Mouse (Mus musculus): ENCODE results near the gene Ppp1r3d. TPM values are rescaled to one million over a fixed set of nuclear protein-coding genes. Genes with fewer than 3 reads are reported as not detected.

The Ppp1r3d gene
- polyA plus RNA-seq (2015; fragmentation: Nextera tagmentation; extraction: Ambion mirVana) = 4.8 and 5.2 TPM in 2 replicates

DNA sequence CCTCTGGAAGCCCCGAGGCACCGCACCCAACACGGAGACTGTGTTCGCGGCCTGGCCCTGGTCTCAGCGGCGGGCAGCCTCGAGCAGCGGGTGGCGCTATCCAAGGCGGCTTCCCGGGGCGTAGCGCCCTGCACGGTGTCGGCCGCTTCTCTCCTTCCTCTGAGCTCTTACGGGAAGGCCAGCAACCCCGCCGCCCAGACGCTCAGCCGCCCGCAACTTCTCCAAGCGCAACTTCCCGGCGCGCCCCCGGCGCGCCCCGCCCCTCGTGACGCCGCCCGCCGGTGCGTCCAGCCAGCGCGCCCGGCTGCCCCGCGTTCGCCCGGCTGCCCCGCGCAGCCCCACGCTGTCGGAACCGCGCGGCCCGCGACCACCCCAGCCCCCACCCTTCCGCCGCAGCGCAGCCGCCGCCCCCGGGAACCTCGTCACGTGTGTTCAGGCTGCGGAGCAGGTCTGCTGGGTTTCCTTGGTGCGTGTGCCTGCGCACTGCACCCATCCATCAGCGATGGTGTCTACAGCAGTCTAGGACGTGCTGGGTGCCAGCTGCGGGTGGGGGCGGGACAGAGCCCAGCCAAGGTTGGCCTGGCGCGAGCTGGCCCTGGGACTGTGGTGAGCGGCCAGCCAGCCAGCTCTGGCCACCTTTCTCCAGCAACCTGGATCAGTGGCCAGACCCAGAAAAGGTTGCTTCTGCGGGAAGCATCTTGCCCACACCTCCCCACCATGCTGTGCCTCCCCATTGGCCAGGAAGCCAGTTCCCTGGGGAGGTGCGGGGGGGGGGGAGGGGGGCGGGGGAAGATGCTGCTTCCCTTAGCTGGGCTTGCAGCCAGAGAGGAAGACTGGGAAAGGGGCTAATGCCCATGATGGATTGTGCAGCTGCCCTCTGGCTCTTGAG, at the start of gene Ppp1r3d, which contains the start of gene Fam217b:
TSS of gene Ppp1r3d (minus strand) at position 212 of the 889 bp plus-strand sequence.
TSS of gene Fam217b (plus strand) at position 264 of the 889 bp plus-strand sequence.
- Histone ChIP-seq H3K9me3 (no peaks in the 10 kb centered on the region), H3K4me2 (peak within 1 kb of the TSS; percentile 98), H3K36me3 (peaks cover 6% of the 10 kb centered on the region; the same call in 1 of the 2 replicates), H3K27me3 (peaks cover 24% of the 10 kb centered on the region), H3K4me3 (peak within 1 kb of the TSS; percentile 49), H3K27ac (replicated peaks) (peak within 1 kb of the TSS; percentile 85), H3K9ac (peak within 1 kb of the TSS; percentile 67), H3K4me1 (replicated peaks) (peaks cover 33% of the 10 kb centered on the region)
- under 1% methylated on average over 69 of the region's 74 CpGs for WGBS
- peak; percentile 93 for ATAC-seq (ENCODE audit: low read depth)

DNA sequence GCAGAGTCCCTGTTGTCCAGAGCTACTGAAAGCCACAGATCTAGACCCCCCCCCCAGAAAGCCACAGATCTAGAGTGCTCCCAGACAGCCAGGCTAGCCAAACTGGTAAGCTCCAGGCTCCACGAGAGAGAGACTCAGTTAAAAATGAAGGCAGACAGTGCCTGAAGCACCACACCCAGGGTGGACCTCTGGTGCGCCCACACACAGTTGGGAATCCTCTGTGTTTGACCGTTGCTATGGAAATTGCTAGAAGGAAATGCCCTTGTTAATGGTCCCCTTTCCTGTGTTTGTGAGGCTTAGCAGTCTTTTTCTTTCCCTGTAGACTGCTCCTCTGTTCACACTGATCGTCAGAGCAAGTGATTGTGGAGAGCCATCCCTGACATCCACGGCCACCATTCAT, 46.1 kb upstream of the Ppp1r3d start:
- H3K4me3 ChIP-seq = no peak overlapping the region
- ATAC-seq (ENCODE audit: low read depth) = no peak
- H3K4me1 ChIP-seq (replicated peaks) = peaks cover 4% of the 10 kb centered on the region

DNA sequence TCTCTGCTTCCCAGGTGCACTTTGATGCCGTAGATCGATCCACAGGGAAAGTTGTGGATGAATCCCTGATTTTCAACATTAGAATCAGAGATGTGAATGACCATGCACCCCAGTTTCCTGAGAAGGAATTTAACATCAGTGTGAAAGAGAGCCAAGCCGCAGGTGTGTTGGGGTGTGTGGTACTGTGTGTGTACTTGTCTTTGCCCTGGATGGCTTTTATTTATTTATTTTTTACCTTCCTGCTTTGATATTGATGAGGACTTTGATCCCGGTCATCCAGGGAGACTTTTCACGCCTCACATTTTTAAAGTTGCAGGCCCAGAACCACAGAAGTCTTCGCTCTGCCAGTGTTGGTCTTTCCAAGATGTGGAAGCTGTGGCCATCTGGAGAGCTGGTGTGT, 43.1 kb upstream of the Ppp1r3d start:
- no peak for ATAC-seq (ENCODE audit: low read depth)
- H3K9me3 ChIP-seq = no peaks in the 10 kb centered on the region
- WGBS = 90% methylated on average over 6 of the region's 6 CpGs
- H3K4me2 ChIP-seq = no peak overlapping the region
- peaks cover 13% of the 10 kb centered on the region for H3K4me1 ChIP-seq (replicated peaks)
- H3K27ac ChIP-seq (replicated peaks) = no peak overlapping the region
- H3K36me3 ChIP-seq = no peaks in the 10 kb centered on the region
- no peaks in the 10 kb centered on the region for H3K27me3 ChIP-seq
- no peak overlapping the region for H3K4me3 ChIP-seq
- no peak overlapping the region for H3K9ac ChIP-seq

More for the DNA sequence above, 46.1 kb upstream of the Ppp1r3d start:
- H3K27ac ChIP-seq (replicated peaks) = no peak overlapping the region
- no peaks in the 10 kb centered on the region for H3K27me3 ChIP-seq
- H3K36me3 ChIP-seq = no peaks in the 10 kb centered on the region
- H3K4me2 ChIP-seq = no peak overlapping the region
- 62% methylated on average over 5 of the region's 5 CpGs for WGBS
- no peaks in the 10 kb centered on the region for H3K9me3 ChIP-seq
- H3K9ac ChIP-seq = no peak overlapping the region

DNA sequence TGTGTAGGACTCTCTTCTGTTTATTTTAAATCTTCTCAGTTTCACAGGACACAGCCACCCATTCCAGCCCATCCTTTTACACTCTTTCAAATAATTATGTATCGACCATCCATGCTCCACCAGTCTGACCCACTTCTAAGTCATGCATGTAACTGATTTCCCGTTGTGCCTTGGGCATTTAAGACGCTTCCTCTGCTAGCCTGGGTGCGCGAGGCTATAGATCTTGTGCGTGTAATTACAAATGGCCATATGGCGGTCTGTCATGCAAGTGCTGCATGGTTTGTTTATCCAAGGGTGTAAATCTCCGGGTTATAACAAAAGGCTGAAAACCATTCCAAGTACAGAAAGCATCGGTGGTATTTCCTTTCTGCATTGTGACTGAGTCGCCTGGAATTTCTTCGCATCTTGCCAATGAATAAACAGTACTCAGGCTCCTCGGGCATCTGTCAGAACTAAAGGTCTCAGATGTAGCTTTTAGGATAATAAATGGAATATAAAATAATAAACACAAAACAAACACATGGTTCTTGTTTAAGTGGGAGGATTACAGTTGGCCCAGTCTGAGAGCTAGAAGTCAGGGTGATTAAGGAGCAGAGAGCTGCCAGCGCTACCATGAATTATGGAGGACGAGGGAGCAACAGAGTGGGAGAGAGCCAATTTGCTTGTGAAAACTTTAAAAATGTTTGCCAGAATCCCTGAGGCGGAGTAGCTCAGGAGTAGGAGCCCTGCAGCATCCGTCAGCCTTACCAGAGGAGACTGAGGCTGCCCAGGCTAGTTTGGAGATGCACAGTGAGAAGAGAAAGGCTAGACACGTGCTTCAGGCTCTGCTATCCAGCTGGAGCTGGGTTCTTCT, 40.6 kb upstream of the Ppp1r3d start:
- peaks cover 13% of the 10 kb centered on the region for H3K4me1 ChIP-seq (replicated peaks)
- no peak overlapping the region for H3K4me3 ChIP-seq
- peak overlapping the region; percentile 28 for H3K4me2 ChIP-seq
- no peaks in the 10 kb centered on the region for H3K27me3 ChIP-seq
- H3K9me3 ChIP-seq = no peaks in the 10 kb centered on the region
- peak overlapping the region; percentile 46 for H3K27ac ChIP-seq (replicated peaks)
- H3K36me3 ChIP-seq = no peaks in the 10 kb centered on the region
- WGBS = 7% methylated on average over 17 of the region's 17 CpGs
- peak; percentile 88 for ATAC-seq (ENCODE audit: low read depth)
- H3K9ac ChIP-seq = 0 out of 2 replicates have a peak overlapping the region, but pooled peaks have one; percentile 1

DNA sequence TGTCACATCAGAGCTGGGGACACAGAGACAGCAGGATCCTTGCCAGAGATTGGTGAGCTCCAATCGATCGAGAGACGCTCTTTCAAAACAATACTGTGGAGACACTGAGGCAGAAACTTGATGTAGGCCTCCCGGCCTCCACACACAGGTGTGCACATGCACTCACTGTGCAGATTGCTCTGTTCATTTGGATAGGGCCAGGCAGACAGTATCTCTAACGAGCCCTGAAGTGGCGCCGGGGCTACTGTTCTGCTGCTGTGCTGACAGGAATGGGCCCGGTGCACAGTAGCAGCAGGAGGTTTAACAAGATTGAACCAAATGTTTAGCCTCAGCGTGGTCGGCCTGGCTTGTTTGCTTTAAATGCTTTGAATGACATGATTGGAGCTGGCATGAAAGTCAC, 36.7 kb upstream of the Ppp1r3d start:
- Histone ChIP-seq H3K27ac (replicated peaks) (no peak overlapping the region), H3K9ac (no peak overlapping the region), H3K27me3 (no peaks in the 10 kb centered on the region), H3K4me1 (replicated peaks) (peaks cover 13% of the 10 kb centered on the region), H3K9me3 (no peaks in the 10 kb centered on the region), H3K36me3 (no peaks in the 10 kb centered on the region), H3K4me2 (no peak overlapping the region), H3K4me3 (no peak overlapping the region)
- ATAC-seq (ENCODE audit: low read depth) = no peak
- 75% methylated on average over 10 of the region's 10 CpGs for WGBS

GRCm38 (mm10) chr2:178450236-178450635, 36.0 kb upstream of the Ppp1r3d start:
- Histone ChIP-seq H3K4me1 (replicated peaks) (peaks cover 8% of the 10 kb centered on the region), H3K36me3 (no peaks in the 10 kb centered on the region), H3K4me2 (no peak overlapping the region), H3K27me3 (no peaks in the 10 kb centered on the region), H3K4me3 (no peak overlapping the region), H3K9me3 (no peaks in the 10 kb centered on the region), H3K9ac (no peak overlapping the region), H3K27ac (replicated peaks) (no peak overlapping the region)
- WGBS = 16% methylated on average over 2 of the region's 2 CpGs
- no peak for ATAC-seq (ENCODE audit: low read depth)

DNA sequence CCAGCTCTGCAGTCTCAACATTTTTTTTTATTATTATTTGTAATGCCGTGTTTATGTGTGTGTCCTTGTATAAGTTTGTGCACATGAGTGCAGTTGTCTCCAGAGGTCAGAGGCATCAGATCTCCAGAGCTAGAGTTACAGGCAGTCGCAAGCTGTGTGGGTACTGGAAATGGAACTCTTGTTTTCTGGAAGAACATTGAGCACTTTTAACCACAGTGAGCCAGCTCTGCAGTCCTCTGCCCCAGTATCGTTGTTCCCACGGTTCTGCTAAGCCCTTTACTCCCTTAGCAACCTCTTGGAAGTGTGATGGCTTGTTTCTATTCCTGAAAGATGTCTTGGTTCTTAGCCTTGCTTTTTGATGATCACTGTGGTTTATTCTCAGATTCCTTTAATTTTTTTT, 35.1 kb upstream of the Ppp1r3d start:
- Histone ChIP-seq H3K27me3 (no peaks in the 10 kb centered on the region), H3K36me3 (no peaks in the 10 kb centered on the region), H3K4me3 (no peak overlapping the region), H3K4me1 (replicated peaks) (no peaks in the 10 kb centered on the region), H3K27ac (replicated peaks) (no peak overlapping the region), H3K9me3 (no peaks in the 10 kb centered on the region), H3K4me2 (no peak overlapping the region), H3K9ac (no peak overlapping the region)
- WGBS = 84% methylated on average over 4 of the region's 4 CpGs
- no peak for ATAC-seq (ENCODE audit: low read depth)

DNA sequence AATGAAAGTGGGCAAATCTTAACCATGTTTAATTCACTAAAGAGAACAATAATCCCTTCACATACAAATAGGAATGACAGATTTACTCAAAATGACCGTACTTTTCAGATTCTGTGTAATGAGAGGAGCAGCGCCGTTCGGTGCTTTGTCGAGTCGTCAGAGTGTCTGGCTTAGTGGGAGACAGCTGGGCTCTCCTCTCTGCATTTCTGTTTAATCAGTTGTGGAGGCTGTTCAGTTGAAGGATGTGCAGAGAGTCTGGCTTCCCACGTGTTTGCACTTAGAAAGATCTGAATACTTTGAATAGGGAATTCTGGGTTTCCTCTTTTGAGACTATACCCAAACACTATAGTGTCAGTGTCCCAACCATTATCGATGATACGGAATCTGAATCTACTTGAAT, 23.0 kb upstream of the Ppp1r3d start:
- Histone ChIP-seq H3K4me3 (no peak overlapping the region), H3K36me3 (no peaks in the 10 kb centered on the region), H3K9me3 (no peaks in the 10 kb centered on the region), H3K4me2 (no peak overlapping the region), H3K27ac (replicated peaks) (no peak overlapping the region), H3K27me3 (no peaks in the 10 kb centered on the region), H3K4me1 (replicated peaks) (peaks cover 11% of the 10 kb centered on the region; the same call in 1 of the 2 replicates), H3K9ac (no peak overlapping the region)
- WGBS = 52% methylated on average over 9 of the region's 9 CpGs
- no peak for ATAC-seq (ENCODE audit: low read depth)

- Histone ChIP-seq H3K4me3 (no peak overlapping the region), H3K4me2 (no peak overlapping the region), H3K27ac (replicated peaks) (no peak overlapping the region), H3K27me3 (no peaks in the 10 kb centered on the region), H3K9ac (no peak overlapping the region), H3K9me3 (no peaks in the 10 kb centered on the region), H3K4me1 (replicated peaks) (peaks cover 23% of the 10 kb centered on the region), H3K36me3 (no peaks in the 10 kb centered on the region)
- WGBS = 89% methylated on average over 2 of the region's 2 CpGs
- ATAC-seq (ENCODE audit: low read depth) = no peak
Observed at GRCm38 (mm10) chr2:178433903-178434302, 19.6 kb upstream of the Ppp1r3d start.

GRCm38 (mm10) chr2:178433495-178433894, 19.2 kb upstream of the Ppp1r3d start:
- Histone ChIP-seq H3K27ac (replicated peaks) (no peak overlapping the region), H3K4me3 (no peak overlapping the region), H3K9me3 (no peaks in the 10 kb centered on the region), H3K9ac (no peak overlapping the region), H3K4me1 (replicated peaks) (peaks cover 23% of the 10 kb centered on the region), H3K36me3 (no peaks in the 10 kb centered on the region), H3K27me3 (no peaks in the 10 kb centered on the region), H3K4me2 (no peak overlapping the region)
- WGBS = 80% methylated on average over 2 of the region's 2 CpGs
- no peak for ATAC-seq (ENCODE audit: low read depth)

- Histone ChIP-seq H3K27ac (replicated peaks) (no peak within 1 kb of the TSS), H3K4me2 (no peak within 1 kb of the TSS), H3K4me1 (replicated peaks) (peaks cover 15% of the 10 kb centered on the region), H3K27me3 (no peaks in the 10 kb centered on the region), H3K36me3 (no peaks in the 10 kb centered on the region), H3K9ac (no peak within 1 kb of the TSS), H3K4me3 (no peak within 1 kb of the TSS), H3K9me3 (no peaks in the 10 kb centered on the region)
- ATAC-seq (ENCODE audit: low read depth) = no peak
- WGBS = 97% methylated on average over 4 of the region's 4 CpGs
Observed at GRCm38 (mm10) chr2:178430231-178430630, 16.0 kb upstream of the Ppp1r3d start, which contains the start of gene Cdh26. Gene Cdh26, plus strand, starts transcription at chr2:178430531.

DNA sequence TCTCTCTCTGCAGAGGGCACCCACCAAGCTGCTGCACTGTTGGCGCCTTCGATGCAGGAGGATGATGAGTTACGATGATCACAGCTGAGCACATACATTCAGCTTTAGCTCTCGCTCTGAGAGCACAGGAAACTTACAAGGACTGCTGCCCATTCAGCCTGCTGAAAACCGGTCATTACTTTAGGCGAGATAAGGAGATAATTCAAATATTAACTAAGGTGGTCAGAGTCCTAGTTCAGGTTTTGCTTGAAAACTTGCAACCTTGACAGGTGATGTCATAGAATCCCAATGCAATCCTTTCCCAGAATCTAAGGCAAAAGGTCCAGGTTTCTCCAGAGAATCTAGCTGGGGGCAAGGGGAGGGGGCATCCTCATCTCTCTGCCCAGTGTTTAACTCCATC, 15.2 kb upstream of the Ppp1r3d start:
- Histone ChIP-seq H3K9me3 (no peaks in the 10 kb centered on the region), H3K27me3 (no peaks in the 10 kb centered on the region; the same call in 1 of the 2 replicates), H3K4me1 (replicated peaks) (peaks cover 15% of the 10 kb centered on the region), H3K27ac (replicated peaks) (no peak overlapping the region), H3K4me3 (no peak overlapping the region), H3K9ac (no peak overlapping the region), H3K36me3 (no peaks in the 10 kb centered on the region), H3K4me2 (no peak overlapping the region)
- ATAC-seq (ENCODE audit: low read depth) = no peak
- WGBS = 78% methylated on average over 6 of the region's 6 CpGs
